Mouse (Mus musculus) neural tube, embryonic 10.5 days (tissue): ENCODE measurements around the gene Psmc3ip.
"Not testable (repeated sequence)": the region's sequence is repeated elsewhere in the genome, so short reads cannot be mapped to it uniquely, and the experiment has no call there.

Experiments used
- DNase-seq: peaks from one replicate; pipeline ENCODE4 v3.0.0-alpha.2; 2017; ENCODE audit warnings: low spot score; ENCODE audit errors: extremely low spot score

The Psmc3ip gene

DNA sequence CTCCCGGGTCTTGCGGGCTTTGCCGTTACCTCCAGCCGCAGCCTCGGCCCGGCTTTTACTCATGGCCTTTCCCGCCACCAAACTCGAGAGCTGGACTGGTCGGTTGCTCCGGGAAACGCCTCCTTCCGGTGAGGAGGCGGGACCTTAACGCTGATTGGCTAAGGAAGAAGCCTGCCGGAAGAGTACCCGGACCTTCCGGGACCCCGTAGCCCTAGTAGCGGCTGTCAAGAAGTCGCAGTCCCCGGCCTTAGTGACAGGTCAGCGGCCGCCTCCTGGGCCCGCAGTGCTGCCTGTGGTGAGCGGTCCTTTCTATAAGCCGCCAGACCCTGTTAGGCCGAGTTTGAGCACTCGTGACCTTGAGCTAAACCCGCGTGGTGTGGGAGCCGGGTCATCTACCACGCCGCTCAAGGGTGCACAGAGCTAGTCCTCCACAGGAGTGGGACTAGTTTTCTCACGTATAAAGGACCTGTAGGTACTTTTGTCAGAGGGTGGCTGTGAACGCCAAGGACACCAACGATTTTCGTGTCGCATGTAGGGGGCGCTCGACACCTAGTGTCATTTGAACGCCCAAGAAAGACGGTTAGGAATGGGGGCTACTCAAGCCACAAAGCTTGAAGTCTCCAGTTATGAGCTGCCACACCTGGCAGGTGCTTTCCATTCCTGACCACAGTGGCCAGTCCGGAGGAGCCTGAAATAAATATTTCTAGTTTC, at the start of gene Psmc3ip:
Psmc3ip (minus strand) TSS at position 123 of the 711 bp plus-strand sequence.
- DNase-seq = peak; percentile 97

DNA sequence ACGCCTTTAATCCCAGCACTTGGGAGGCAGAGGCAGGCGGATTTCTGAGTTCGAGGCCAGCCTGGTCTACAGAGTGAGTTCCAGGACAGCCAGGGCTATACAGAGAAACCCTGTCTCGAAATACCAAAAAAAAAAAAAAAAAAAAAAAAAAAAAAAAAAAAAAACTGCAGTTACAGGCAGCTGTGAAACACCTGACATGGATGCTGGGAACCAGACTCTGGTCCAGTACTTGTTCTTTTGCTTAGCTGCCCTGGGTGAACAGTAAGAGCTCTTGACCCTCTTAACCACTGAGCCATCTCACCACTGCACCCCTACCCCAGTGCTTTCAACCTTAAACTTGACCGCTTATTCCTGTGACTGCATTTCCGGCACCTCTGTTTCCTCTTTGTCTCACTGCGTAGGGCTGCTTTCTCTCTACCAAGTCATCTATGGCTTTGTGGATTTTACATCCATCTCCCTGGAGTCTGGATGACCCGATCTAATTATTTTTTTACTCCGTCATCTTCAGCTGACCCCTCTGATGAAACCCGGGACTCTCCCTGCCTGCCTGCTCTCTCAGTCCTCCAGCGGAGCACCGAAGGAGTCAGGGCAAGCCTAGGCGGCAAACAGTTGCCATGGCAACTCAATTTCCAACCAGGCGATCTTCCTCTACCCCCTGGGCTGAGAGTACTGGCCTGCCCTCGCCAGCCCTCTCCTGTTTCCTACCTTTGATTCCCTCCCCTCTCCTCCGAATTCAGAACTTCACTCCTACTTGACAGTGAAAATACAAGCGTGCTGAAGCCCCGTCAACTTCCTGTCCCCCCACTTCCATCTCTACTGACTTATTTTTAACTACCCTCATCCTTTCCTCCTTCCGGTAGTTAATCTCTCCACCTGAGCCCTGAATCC, 48.3 kb upstream of the Psmc3ip start:
- peak; percentile 64 for DNase-seq

DNA sequence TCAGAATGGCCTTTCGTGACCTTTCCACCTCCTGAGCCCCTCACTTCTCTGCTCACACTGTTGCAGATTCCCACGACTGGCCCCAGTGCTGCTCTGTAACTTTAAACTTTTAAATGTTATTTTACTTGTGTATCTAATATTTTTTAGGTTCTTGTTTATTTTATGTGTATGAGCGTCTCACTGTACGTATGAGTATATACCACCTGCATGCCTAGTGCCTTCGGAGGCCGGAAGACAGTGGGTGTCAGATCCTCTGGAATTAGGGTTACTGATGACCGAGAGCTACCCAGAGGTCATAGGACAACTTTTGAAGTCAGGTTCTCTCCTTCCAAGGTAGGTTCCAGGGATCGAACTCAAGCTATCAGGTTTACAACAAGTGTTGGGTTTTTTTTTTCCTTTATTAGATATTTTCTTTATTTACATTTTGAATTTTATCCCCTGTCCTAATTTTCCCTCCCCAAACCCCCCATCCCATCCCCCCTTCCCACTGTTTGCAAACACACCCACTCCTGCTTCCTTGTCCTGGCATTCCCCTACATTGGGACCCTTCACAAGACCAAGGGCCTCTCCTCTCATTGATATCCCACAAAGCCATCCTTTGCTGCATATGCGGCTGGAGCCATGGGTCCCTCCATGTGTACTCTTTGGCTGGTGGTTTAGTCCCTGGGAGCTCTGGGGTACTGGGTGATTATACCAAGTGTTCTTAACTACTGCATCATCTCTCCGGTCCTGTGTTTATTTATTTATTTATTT, 47.2 kb upstream of the Psmc3ip start:
- DNase-seq = no peak

DNA sequence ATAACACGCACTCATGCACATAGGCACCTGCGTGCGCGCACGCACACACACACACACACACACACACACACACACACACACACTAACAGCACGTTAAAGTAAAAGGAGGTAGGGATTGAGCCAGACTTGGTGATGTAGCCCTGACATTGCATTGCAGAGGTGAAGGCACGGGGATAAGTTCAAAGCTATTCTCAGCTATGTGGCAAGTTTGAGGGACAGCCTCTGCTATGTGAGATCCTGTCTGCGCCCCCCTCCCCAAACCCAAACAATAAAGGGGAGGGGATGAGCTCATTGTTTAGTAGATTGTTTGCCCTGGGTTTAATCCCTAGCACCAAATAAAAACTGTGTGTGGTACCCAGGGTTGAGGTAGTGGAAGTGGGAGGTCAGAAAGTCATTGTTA, 45.9 kb upstream of the Psmc3ip start:
- no peak for DNase-seq

DNA sequence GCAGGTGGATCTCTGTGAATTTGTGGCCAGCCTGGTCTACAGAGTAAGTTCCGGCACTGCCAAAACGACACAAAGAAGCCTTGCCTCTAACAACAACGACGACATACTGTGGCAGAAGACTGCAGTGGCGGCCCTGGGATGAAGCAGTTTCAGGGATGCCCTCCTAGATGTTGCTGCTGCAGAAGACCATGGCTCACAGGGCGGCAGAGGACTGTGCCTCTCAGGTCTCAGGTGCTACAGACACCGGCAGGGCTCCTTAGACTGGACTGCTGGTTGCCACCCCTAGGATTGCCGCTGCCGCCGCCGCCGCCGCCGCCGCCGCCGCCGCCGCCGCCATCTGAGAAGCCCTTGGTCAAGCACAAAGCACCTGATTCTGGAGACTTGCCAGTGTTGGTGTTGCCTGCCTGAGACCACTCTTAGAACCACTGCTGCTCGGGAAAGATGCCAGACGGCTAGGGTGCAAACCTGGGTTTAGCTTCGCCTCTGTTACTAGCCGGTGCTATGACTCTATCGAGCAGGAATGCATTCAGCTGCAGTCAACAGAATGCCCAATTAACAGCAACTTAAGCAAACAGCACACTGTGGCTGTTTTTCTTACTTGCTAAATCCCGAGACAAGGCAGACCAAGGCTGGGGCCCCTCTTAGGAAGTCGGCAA, 45.1 kb upstream of the Psmc3ip start:
- no peak for DNase-seq

DNA sequence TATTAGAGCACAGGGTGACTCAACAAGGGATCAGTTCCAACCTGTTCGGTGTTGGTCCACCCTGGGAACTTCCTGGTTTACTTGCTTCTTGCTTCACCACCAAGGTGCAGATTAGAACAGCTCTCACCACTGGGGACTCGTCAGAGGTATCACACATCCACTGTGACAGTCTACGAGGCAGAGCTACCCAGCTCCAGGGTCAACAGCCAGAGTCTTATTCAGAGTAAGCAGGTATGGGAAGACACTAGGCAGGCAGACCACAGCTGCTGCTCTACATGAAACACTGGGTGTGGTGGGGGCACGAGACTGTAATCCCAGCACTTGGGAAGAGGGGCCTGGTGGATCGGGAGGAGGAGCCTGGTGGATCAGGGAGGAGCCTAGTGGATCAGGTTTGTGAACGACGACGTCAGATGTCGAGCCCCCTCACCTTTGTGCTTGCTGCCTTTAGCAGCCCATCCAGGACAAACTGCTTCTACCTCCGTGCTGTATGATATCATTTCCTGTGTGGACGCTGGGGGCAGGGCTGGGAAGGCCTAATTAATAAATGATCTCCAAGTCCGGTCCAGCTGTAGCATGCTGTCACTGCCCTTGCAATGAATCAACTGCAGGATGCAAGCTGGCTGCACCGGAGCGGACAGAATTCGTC, 43.4 kb upstream of the Psmc3ip start:
- DNase-seq = peak; percentile 61

DNA sequence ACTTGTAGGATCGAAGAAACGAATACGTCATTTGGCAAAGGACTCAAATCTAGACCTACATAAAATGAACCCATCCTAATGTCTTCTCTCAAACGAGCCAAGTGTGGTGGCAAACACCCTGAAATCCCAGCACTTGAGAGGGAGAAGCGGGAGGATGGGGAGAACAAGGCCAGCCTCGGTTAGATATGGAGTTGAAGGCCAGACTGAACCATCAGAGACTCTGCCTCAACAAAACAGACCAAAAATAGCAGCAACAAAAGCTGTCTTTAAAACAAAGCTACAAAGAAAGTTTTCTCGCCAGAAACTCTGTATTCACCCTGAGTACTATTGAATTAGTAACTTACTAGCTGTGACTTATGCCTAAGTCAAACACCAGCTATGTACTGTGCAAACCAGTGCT, 41.8 kb upstream of the Psmc3ip start:
- no peak for DNase-seq

DNA sequence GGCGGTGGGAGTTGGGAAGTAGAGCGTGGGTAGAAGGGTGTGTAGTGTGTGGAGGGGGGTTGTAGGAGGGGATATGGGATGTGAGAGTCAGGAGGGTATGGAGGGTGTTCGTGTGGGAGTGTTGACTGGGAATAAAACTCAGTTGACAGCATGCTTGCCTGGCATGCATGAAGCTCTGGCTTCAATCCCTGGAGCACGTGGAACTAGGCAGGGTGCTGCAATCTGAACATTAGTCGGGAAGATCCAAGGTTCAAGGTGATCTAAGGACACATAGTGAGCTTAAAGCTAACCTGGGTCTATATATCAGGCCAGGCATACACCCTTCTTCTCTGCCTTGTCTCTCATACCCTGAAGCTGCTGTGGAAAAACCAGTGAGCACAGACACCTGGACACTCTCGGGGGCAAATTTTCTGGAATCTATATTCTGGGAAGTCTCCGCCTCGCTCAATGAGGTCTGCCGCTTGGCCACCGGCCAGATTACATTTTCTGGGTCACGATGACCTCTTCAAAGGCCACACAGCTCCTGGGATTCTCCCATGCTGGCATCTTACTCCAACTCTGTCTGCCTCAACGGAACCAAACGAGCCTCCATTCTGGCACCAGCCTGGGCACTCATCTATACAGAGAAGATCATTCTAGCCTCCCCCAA, 39.1 kb upstream of the Psmc3ip start:
- no peak for DNase-seq

DNA sequence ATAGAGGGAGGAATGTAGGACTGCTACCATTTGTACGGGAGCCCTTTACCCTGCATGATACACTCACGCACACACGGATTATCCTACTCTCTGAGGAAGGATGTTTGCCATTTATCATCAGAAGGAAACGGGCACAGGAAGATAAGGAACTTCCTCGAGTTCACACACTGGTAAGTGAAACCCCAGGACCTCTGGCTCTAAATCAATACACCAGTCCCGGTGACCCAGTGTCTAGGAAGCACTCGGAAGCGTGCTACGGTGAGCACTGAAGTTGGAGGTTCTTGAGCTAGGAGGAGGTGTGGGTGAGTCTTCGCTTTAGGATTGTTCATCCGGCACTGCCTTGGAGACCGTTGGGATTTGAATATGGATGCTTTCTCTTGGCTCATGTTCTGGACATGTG, 37.8 kb upstream of the Psmc3ip start:
- DNase-seq = no peak

DNA sequence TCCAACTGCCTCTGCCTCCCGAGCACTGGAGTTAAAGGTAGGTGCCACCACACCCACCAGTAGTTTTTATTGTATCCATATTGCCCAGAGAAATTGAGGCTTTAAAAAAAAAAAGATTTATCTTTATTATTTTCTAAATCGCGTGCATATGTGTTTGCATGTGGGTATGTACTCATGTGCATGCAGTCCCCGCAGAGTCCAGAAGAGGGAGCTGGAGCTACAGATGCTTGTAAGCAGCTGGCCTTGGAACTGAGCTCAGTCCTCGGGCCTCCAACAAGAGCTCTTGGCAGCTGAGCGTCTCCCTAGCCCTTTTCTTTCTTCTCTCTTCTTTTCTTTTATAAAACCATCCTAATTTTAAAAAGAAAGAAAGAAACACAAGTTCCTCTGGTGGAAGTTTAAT, 36.5 kb upstream of the Psmc3ip start:
- no peak for DNase-seq

DNA sequence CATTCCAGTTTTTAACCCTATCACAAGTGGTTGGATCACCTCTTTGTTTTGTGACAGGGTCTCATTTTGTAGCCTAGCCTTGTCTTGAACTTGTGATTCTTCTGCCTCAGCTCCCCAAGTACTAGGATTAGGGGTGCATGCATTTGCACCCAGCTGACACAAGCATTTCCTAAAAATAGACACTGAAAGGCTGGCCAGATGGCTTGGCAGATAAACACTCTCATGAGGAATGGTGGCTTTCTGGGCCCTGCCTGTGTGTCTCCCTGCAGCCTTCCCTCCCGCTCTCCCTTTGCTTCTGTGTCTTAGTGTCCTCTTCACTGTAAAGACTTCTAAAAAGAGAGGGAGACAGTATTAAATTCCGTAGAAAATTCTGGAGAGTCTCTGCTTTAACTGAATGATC, 36.0 kb upstream of the Psmc3ip start:
- no peak for DNase-seq

DNA sequence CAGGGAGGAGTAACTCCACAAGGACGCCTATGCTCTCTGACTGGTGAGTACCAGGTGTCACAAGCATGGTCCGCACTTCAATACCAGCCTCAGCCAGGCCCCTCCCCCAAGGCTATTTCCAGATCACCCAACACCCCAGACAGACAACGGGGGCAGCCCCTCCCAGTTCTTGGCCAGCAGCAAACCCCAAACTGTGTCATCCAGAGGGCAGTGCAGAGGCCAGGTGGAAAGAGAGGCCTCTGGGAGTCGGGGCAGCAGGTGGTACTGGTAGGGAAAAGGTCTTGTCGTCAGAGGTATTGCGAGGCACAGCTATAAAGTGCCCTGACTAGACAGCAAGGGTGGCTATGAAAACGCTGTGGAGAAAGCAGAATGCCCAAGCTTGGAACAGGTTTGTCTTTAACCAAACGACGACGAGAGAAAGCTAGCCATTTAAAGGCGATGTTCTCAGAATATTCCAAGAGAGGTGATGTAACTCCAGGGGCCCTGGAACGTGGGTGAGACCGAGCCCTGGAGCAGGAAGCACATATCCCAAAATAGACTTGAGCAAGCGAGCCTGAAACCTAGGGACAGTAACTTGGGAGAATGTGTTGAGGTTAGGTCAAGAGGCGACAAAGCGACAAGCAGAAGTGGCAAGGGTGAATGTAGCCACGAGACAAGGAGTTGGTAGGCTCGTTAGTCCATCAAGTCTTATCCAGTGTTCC, 35.0 kb upstream of the Psmc3ip start:
- no peak for DNase-seq

DNA sequence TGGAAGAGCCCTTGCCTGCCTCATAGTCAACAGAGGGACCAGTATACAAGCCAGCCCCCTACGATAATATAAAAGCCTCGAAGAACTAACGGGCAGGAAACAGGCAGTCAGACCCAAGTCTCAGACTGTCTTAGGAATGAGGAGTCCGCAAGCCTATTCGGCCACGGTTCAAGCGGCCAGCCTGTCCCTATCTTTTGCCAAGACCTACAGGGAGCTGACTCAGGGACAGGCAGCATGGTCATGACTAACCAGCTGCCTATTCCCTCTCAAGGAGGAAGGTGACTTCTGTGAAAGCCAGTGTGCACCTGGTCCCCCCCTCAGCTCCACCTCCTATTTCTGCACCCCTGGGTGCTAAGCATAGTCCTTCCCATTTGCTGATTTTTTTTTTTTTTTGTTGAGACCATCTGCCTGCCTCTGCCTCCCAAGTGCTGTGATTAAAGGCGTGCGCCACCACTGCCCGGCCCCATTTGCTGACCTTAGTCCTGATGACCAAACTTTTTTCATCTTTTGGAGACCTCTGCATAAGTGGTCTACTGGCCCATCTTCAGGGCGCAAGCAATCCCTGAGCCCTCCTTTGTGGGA, 33.9 kb upstream of the Psmc3ip start:
- no peak for DNase-seq

DNA sequence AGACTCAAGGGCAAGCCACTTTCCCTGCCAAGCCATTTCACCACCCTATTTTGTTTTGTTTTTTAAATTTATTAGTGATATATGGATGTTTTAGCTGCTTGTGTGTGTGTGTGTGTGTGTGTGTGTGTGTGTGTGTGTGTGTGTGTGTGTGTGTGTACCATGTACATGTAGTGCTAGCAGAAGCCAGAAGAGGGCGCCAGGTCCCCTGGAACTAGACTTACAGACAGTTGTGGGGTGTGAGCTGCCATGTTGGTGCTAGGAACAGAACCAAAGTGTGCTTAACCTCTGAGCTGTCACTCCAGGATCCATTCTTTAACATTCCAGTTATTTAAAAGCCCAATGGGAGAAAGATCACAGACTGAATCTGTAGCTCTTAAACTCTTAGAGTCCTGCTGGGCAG, 31.8 kb upstream of the Psmc3ip start:
- DNase-seq = no peak

DNA sequence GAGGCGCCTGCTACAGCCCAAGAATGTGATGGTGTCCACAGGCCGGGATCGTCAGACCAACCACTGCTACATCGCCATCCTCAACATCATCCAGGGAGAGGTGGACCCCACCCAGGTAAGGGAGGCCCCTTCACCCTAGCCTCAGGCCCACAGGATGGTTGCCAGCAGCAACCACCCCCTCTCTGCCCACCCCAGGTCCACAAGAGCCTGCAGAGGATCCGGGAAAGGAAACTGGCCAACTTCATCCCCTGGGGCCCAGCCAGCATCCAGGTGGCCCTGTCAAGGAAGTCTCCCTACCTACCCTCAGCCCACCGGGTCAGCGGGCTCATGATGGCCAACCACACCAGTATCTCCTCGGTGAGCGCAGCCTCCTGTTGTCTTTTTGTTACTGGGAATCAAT, 29.8 kb upstream of the Psmc3ip start:
- not testable (repeated sequence) for DNase-seq

DNA sequence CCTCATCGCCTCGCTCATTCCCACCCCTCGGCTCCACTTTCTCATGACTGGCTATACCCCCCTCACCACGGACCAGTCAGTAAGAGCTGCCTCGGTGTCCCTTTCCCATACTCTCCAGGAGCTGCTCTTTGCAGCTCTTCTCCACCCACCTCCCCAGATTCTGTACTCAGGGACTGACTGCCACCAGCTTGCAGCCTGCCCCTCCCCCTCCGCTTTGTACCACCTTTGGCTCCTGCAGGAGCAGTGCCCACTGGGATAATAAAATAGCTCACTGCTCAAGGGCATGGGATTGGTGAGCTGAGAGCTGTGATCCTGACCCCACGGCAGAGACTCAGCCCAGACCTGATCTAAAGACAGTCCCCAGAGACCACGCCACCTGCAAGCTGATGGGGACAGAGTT, 29.3 kb upstream of the Psmc3ip start:
- DNase-seq = not testable (repeated sequence)

DNA sequence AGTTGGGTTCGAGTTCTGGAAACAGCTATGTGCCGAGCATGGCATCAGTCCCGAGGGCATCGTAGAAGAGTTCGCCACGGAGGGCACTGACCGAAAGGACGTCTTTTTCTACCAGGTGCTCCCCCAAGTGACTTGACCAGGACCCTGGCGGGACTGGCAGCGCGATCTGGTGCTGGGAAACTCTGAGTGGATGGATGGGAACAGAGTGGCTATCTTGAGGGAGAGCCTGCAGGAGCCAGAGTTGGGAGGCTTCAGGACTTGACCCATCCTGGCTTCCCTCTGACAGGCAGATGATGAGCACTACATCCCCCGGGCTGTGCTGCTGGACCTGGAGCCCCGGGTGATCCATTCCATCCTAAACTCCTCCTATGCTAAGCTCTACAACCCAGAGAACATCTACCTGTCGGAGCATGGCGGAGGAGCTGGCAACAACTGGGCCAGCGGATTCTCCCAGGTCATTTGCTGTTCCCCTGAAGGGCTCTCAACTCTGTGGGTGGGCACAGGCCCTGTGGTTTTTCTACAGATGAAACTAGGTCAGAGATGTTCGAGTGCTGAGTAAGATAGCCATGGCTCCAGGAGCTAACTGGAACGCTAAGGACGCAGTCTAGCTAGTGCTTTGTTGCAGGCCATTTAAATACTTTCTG, 25.4 kb upstream of the Psmc3ip start:
- DNase-seq = no peak

DNA sequence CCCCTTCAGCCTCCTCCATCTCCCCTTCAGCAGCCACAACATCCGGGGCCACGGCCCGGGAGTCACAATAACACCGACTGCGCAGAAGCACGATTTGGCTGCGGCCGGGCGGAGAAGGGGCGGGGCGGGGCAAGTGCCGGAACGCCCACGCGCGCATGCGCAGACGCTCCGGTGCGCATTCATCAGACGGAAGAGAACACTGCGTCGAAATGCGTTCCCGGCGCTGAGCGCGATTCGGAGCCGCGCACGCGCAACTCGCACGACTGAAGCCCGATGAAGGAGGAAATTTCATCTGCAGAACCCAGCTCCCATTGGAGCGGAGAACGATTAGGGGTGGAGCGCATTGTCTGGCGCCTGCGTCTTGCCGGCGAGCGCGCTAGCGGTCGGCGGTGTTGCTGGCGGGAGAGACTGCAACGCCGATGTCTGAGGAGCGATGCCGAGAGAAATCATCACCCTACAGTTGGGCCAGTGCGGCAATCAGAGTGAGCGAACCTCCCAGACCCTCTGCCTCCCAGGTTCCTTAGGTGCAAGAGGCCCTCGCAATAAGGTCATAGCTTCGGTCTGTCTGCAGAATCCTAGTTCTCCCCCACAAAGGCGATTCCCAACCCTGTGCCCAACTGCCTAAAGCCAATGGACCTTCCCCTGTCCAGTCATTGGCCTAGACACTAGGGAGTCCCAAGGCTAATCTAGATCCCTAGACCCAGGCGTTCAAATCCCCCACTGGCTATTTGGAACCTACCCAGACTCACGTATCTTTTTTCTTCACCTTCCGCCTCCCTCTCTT, 24.7 kb upstream of the Psmc3ip start, which contains the start of the genes Retreg3 and Tubg1:
Retreg3 (minus strand) TSS at position 133 of the 784 bp plus-strand sequence.
Tubg1 (plus strand) TSS at position 178 of the 784 bp plus-strand sequence.
- DNase-seq = peak; percentile 100
